Mouse (Mus musculus): ENCODE measurements at regions not wholly inside any gene's neighbourhood (a gene's known extent, or its start where the extent isn't known, plus 50 kb on each side); places are given as distances from the start of the nearest gene placed in this dataset.
A peak's percentile ranks its signal among the peaks of the same experiment; 100 is the strongest.

GRCm38 (mm10) chr8:49035519-49035918, 191.8 kb upstream of the Tenm3 start:
- DNase-seq (ENCODE audit: low spot score in 2 of 2), result peak; percentile 7 to 25

- no peak for DNase-seq (ENCODE audit: low spot score in 2 of 2)
Measured at GRCm38 (mm10) chr8:49030255-49030654, 186.5 kb upstream of the Tenm3 start.

GRCm38 (mm10) chr8:49017741-49018140, 174.0 kb upstream of the Tenm3 start:
- DNase-seq (ENCODE audit: low spot score in 2 of 2), result no peak

GRCm38 (mm10) chr8:49015701-49016100, 171.9 kb upstream of the Tenm3 start:
- no peak for DNase-seq (ENCODE audit: low spot score in 2 of 2)

GRCm38 (mm10) chr8:49015200-49015599, 171.4 kb upstream of the Tenm3 start:
- no peak for DNase-seq (ENCODE audit: low spot score in 2 of 2)

- DNase-seq (ENCODE audit: low spot score in 2 of 2), result no peak
Measured at GRCm38 (mm10) chr8:49006236-49006965, 162.7 kb upstream of the Tenm3 start.

GRCm38 (mm10) chr8:48981667-48982066, 137.9 kb upstream of the Tenm3 start:
- no peak for DNase-seq (ENCODE audit: low spot score in 2 of 2)

- DNase-seq (ENCODE audit: low spot score in 2 of 2), result no peak
Measured at GRCm38 (mm10) chr8:48980755-48981154, 137.0 kb upstream of the Tenm3 start.

GRCm38 (mm10) chr8:48970655-48971054, 126.9 kb upstream of the Tenm3 start:
- no peak for DNase-seq (ENCODE audit: low spot score in 2 of 2)

- no peak for DNase-seq (ENCODE audit: low spot score in 2 of 2)
Measured at GRCm38 (mm10) chr8:48964929-48965328, 121.2 kb upstream of the Tenm3 start.

GRCm38 (mm10) chr8:48957614-48958013, 113.9 kb upstream of the Tenm3 start:
- DNase-seq (ENCODE audit: low spot score in 2 of 2), result no peak

GRCm38 (mm10) chr8:48951412-48951811, 107.7 kb upstream of the Tenm3 start:
- DNase-seq (ENCODE audit: low spot score in 2 of 2), result no peak

- no peak for DNase-seq (ENCODE audit: low spot score in 2 of 2)
Measured at GRCm38 (mm10) chr8:48944177-48944576, 100.4 kb upstream of the Tenm3 start.

- DNase-seq (ENCODE audit: low spot score in 2 of 2), result no peak
Measured at GRCm38 (mm10) chr8:48937144-48937543, 93.4 kb upstream of the Tenm3 start.

- DNase-seq (ENCODE audit: low spot score in 2 of 2), result no peak
Measured at GRCm38 (mm10) chr8:48927135-48927534, 83.4 kb upstream of the Tenm3 start.

GRCm38 (mm10) chr8:48915275-48915674, 71.5 kb upstream of the Tenm3 start:
- no peak for DNase-seq (ENCODE audit: low spot score in 2 of 2)

- DNase-seq (ENCODE audit: low spot score in 2 of 2), result no peak
Measured at GRCm38 (mm10) chr8:48912842-48913241, 69.1 kb upstream of the Tenm3 start.

- DNase-seq (ENCODE audit: low spot score in 2 of 2), result no peak
Measured at GRCm38 (mm10) chr8:48901668-48902406, 58.1 kb upstream of the Tenm3 start.

- DNase-seq (ENCODE audit: low spot score in 2 of 2), result no peak
Measured at GRCm38 (mm10) chr8:48896687-48897086, 52.9 kb upstream of the Tenm3 start.

GRCm38 (mm10) chr8:48896251-48896650, 52.5 kb upstream of the Tenm3 start:
- DNase-seq (ENCODE audit: low spot score in 2 of 2), result no peak

GRCm38 (mm10) chr8:48895586-48895985, 51.8 kb upstream of the Tenm3 start:
- DNase-seq (ENCODE audit: low spot score in 2 of 2), result no peak

All from layer of hippocampus, adult 8-10 months (tissue).